18 mouse cellular contexts compared by ENCODE assay signal in the genomic region with DNA sequence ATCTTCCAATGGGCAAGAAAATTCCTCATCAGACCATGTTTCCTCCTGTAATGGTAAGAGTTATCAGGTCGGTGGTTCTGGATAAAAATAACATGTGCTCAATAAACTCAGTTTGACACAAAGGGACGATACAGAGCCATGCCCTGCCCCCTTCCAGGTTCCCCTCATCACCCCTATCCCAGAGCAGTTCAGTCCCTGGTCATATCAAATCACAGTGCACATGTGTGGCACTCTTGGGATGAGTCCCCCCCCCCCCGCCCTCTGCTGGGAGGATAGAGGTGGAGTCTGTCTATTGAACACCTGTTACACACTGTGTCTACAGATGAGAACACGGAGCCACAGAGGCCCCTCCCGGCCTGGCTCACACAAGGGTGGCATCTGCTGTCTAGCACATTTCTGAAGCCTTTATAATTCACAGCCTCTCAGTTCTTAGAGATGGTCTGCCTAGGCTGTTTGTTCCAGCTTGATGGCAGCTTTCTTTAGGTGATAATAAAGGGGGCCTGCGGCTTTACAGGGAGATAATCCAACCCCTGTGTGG.
A peak's percentile ranks its signal among the peaks of the same experiment; 100 is the strongest.
DNase-seq lines count a peak whose midpoint lies in the region; ATAC-seq and TF ChIP-seq lines count a peak whose summit lies in the region.
"Had no signal": no experiment of that assay in that cellular context is flagged by ENCODE, and none has a peak within 500 bp of the region (broad histone marks: within the 10 kb centered on the region; RNA-seq: fewer than 3 reads in every experiment).

No protein-coding gene starts in this region.

- peak; percentile 76 for ATAC-seq in forebrain, embryonic 11.5 days (replicated peaks; ENCODE audit: low FRiP score)
- peak; percentile 58; the same call in 1 of the 2 replicates for ATAC-seq in kidney, postnatal 0 days (replicated peaks; ENCODE audit: low FRiP score, low read depth)
- ATAC-seq in forebrain, embryonic 12.5 days (ENCODE audit: low FRiP score), result peak; percentile 70; the same call in 1 of the 2 replicates
- peak; percentile 68 for ATAC-seq in midbrain, embryonic 13.5 days
- ATAC-seq: liver, postnatal 0 days had no signal

- no peaks in the 10 kb centered on the region for H3K4me1 ChIP-seq in forebrain, embryonic 11.5 days (replicated peaks; ENCODE audit: control insufficient read depth, insufficient read depth, low read length)
- H3K4me1 ChIP-seq in forebrain, embryonic 10.5 days, result peaks cover 17% of the 10 kb centered on the region
- no peaks in the 10 kb centered on the region for H3K4me1 ChIP-seq in kidney, postnatal 0 days (replicated peaks; ENCODE audit: insufficient read depth, low read length)
- H3K4me1 ChIP-seq in forebrain, embryonic 12.5 days, result peaks cover 11% of the 10 kb centered on the region
- H3K4me1 ChIP-seq in midbrain, embryonic 13.5 days (replicated peaks), result peaks cover 11% of the 10 kb centered on the region
- H3K4me1 ChIP-seq: heart, embryonic 12.5 days; hindbrain, embryonic 15.5 days; stomach, embryonic 15.5 days had no signal

- no peaks in the 10 kb centered on the region for H3K9me3 ChIP-seq in forebrain, embryonic 11.5 days (ENCODE audit: control insufficient read depth, low read length)
- H3K9me3 ChIP-seq in forebrain, embryonic 10.5 days, result 0 out of 2 replicates have a peak, but pooled peaks cover 3% of the 10 kb centered on the region
- no peaks in the 10 kb centered on the region for H3K9me3 ChIP-seq in kidney, postnatal 0 days (replicated peaks; ENCODE audit: low read length)
- H3K9me3 ChIP-seq in forebrain, embryonic 12.5 days, result no peaks in the 10 kb centered on the region
- peaks cover 3% of the 10 kb centered on the region; the same call in 1 of the 2 replicates for H3K9me3 ChIP-seq in midbrain, embryonic 13.5 days
- H3K9me3 ChIP-seq: heart, embryonic 12.5 days; hindbrain, embryonic 15.5 days; stomach, embryonic 15.5 days had no signal

- H3K4me2 ChIP-seq in forebrain, embryonic 11.5 days (ENCODE audit: low read depth, low read length, severe bottlenecking), result no peak overlapping the region
- no peak overlapping the region for H3K4me2 ChIP-seq in kidney, postnatal 0 days (ENCODE audit: low read length)
- no peak overlapping the region for H3K4me2 ChIP-seq in forebrain, embryonic 12.5 days
- H3K4me2 ChIP-seq in midbrain, embryonic 13.5 days (replicated peaks), result no peak overlapping the region
- H3K4me2 ChIP-seq: heart, embryonic 12.5 days; hindbrain, embryonic 15.5 days; stomach, embryonic 15.5 days had no signal

- H3K9ac ChIP-seq in forebrain, embryonic 11.5 days (ENCODE audit: low read length), result no peak overlapping the region
- H3K9ac ChIP-seq in kidney, postnatal 0 days (ENCODE audit: low read depth, low read length), result no peak overlapping the region
- no peak overlapping the region for H3K9ac ChIP-seq in forebrain, embryonic 12.5 days
- no peak overlapping the region for H3K9ac ChIP-seq in midbrain, embryonic 13.5 days (replicated peaks)
- H3K9ac ChIP-seq: heart, embryonic 12.5 days; hindbrain, embryonic 15.5 days; liver, postnatal 0 days; stomach, embryonic 15.5 days had no signal

- no peak overlapping the region for H3K27ac ChIP-seq in forebrain, embryonic 11.5 days (ENCODE audit: low read depth, low read length)
- H3K27ac ChIP-seq in forebrain, embryonic 10.5 days, result no peak overlapping the region
- no peak overlapping the region for H3K27ac ChIP-seq in kidney, postnatal 0 days
- H3K27ac ChIP-seq in forebrain, embryonic 12.5 days, result no peak overlapping the region
- H3K27ac ChIP-seq in midbrain, embryonic 13.5 days, result peak overlapping the region; percentile 39; the same call in 1 of the 2 replicates
- H3K27ac ChIP-seq: hindbrain, embryonic 15.5 days; stomach, embryonic 15.5 days had no signal

- H3K36me3 ChIP-seq in forebrain, embryonic 11.5 days (ENCODE audit: control insufficient read depth, insufficient read depth, low read length), result no peaks in the 10 kb centered on the region
- no peaks in the 10 kb centered on the region for H3K36me3 ChIP-seq in forebrain, embryonic 10.5 days (replicated peaks)
- H3K36me3 ChIP-seq in kidney, postnatal 0 days (ENCODE audit: insufficient read depth, low read length), result no peaks in the 10 kb centered on the region
- no peaks in the 10 kb centered on the region for H3K36me3 ChIP-seq in forebrain, embryonic 12.5 days (replicated peaks)
- no peaks in the 10 kb centered on the region for H3K36me3 ChIP-seq in midbrain, embryonic 13.5 days
- H3K36me3 ChIP-seq: heart, embryonic 12.5 days; hindbrain, embryonic 15.5 days; stomach, embryonic 15.5 days had no signal

- 54% methylated on average over 6 of the region's 6 CpGs for WGBS in forebrain, embryonic 11.5 days
- 52% methylated on average over 6 of the region's 6 CpGs for WGBS in forebrain, embryonic 10.5 days
- 52% methylated on average over 6 of the region's 6 CpGs for WGBS in kidney, postnatal 0 days
- 38% methylated on average over 6 of the region's 6 CpGs for WGBS in forebrain, embryonic 12.5 days
- 35% methylated on average over 6 of the region's 6 CpGs for WGBS in midbrain, embryonic 13.5 days

- no peak overlapping the region for H3K4me3 ChIP-seq in forebrain, embryonic 11.5 days (ENCODE audit: low read depth, low read length)
- H3K4me3 ChIP-seq in forebrain, embryonic 10.5 days, result no peak overlapping the region
- H3K4me3 ChIP-seq in kidney, postnatal 0 days (replicated peaks; ENCODE audit: low read depth, low read length), result no peak overlapping the region
- no peak overlapping the region for H3K4me3 ChIP-seq in forebrain, embryonic 12.5 days (replicated peaks)
- no peak overlapping the region for H3K4me3 ChIP-seq in midbrain, embryonic 13.5 days (replicated peaks)
- H3K4me3 ChIP-seq: heart, embryonic 12.5 days; hindbrain, embryonic 15.5 days; stomach, embryonic 15.5 days had no signal

- no peaks in the 10 kb centered on the region for H3K27me3 ChIP-seq in forebrain, embryonic 11.5 days (ENCODE audit: control insufficient read depth, insufficient read depth, low read length)
- no peaks in the 10 kb centered on the region for H3K27me3 ChIP-seq in forebrain, embryonic 10.5 days (ENCODE audit: poor library complexity, severe bottlenecking)
- H3K27me3 ChIP-seq in kidney, postnatal 0 days (ENCODE audit: insufficient read depth, low read length), result no peaks in the 10 kb centered on the region
- no peaks in the 10 kb centered on the region for H3K27me3 ChIP-seq in forebrain, embryonic 12.5 days
- H3K27me3 ChIP-seq in midbrain, embryonic 13.5 days, result no peaks in the 10 kb centered on the region
- H3K27me3 ChIP-seq: heart, embryonic 12.5 days; hindbrain, embryonic 15.5 days; stomach, embryonic 15.5 days had no signal

- DNase-seq in forebrain, embryonic 11.5 days (ENCODE audit: low spot score), result peak; percentile 57
- no peak for DNase-seq in forebrain, embryonic 10.5 days (ENCODE audit: extremely low spot score, low spot score)
- no peak for DNase-seq in kidney, postnatal 0 days (ENCODE audit: low spot score)
- no peak for DNase-seq in kidney, postnatal 25 days
- no peak for DNase-seq in cerebellum, adult 11-12 months
- DNase-seq in MN1 (ENCODE audit: low spot score), result no peak
- DNase-seq: adrenal gland, adult 2 months; cerebellum, adult 9-11 months; gastrocnemius, postnatal 10 days; kidney, postnatal 4 days; liver, postnatal 0 days; lung, postnatal 4 days; thymus, postnatal 25 days had no signal

- no peak for TF ChIP-seq CTCF in kidney, postnatal 0 days (IDR thresholded peaks at IDR 0.05; ENCODE audit: low read depth)
